Mouse (Mus musculus) small intestine, adult 2 months (tissue): ENCODE measurements around the gene Ccin.

Source experiments
- CTCF ChIP-seq: fragments of 200-500 bp; IDR thresholded peaks from 2 replicates; pipeline ENCODE4 v1.5.1; 2012; ENCODE audit warnings: low read depth, mild to moderate bottlenecking, control low read depth, inconsistent platforms, low read length, moderate library complexity, mixed read lengths; ENCODE audit not compliant: insufficient replicate concordance, insufficient read length; ENCODE audit errors: extremely low read depth
- POLR2A ChIP-seq: fragments of 200-500 bp; IDR thresholded peaks from 2 replicates; pipeline ENCODE4 v1.6.1; 2012; ENCODE audit warnings: low read depth, mild to moderate bottlenecking, control low read depth, inconsistent platforms, low read length, moderate library complexity

- TF ChIP-seq POLR2A (no peak), CTCF (no peak)
Measured at GRCm38 (mm10) chr4:43970393-43971330, 12.6 kb upstream of the Ccin start.
